Mouse (Mus musculus) kidney, postnatal 10 days (tissue): Measurements from ENCODE around the gene Scarb1.

Experiments
- DNase-seq: peaks from one replicate; pipeline ENCODE4 v3.0.0; 2021; ENCODE audit warnings: mixed read lengths

Gene Scarb1

GRCm38 (mm10) chr5:125330656-125331055 lies 10.2 kb downstream of the Scarb1 start:
- no peak for DNase-seq

- DNase-seq = no peak
Measured at GRCm38 (mm10) chr5:125330191-125330590, 10.7 kb downstream of the Scarb1 start.

GRCm38 (mm10) chr5:125327596-125328385 lies 13.1 kb downstream of the Scarb1 start:
- DNase-seq = peak; percentile 55

- no peak for DNase-seq
Measured at GRCm38 (mm10) chr5:125326351-125326750, 14.5 kb downstream of the Scarb1 start.

GRCm38 (mm10) chr5:125325931-125326330 lies 15.0 kb downstream of the Scarb1 start:
- no peak for DNase-seq

- peak; percentile 53 for DNase-seq
Measured at GRCm38 (mm10) chr5:125325285-125325684, 15.6 kb downstream of the Scarb1 start.

GRCm38 (mm10) chr5:125323939-125324480 lies 16.9 kb downstream of the Scarb1 start:
- DNase-seq = no peak

- DNase-seq = no peak
Measured at GRCm38 (mm10) chr5:125323128-125323527, 17.8 kb downstream of the Scarb1 start.

- DNase-seq = no peak
Measured at GRCm38 (mm10) chr5:125321836-125322235, 19.1 kb downstream of the Scarb1 start.

- peak; percentile 83 for DNase-seq
Measured at GRCm38 (mm10) chr5:125319057-125319800, 21.7 kb downstream of the Scarb1 start.

- no peak for DNase-seq
Measured at GRCm38 (mm10) chr5:125317953-125318352, 22.9 kb downstream of the Scarb1 start.

GRCm38 (mm10) chr5:125317296-125317695 lies 23.6 kb downstream of the Scarb1 start:
- DNase-seq = no peak

GRCm38 (mm10) chr5:125316771-125317170 lies 24.1 kb downstream of the Scarb1 start:
- DNase-seq = no peak

GRCm38 (mm10) chr5:125315110-125315509 lies 25.8 kb downstream of the Scarb1 start:
- DNase-seq = no peak

- DNase-seq = no peak
Measured at GRCm38 (mm10) chr5:125313991-125314390, 26.9 kb downstream of the Scarb1 start.

GRCm38 (mm10) chr5:125312970-125313597 lies 27.8 kb downstream of the Scarb1 start:
- peak; percentile 86 for DNase-seq

- DNase-seq = no peak
Measured at GRCm38 (mm10) chr5:125310986-125311385, 29.9 kb downstream of the Scarb1 start.

GRCm38 (mm10) chr5:125309193-125309592 lies 31.7 kb downstream of the Scarb1 start:
- no peak for DNase-seq

GRCm38 (mm10) chr5:125306824-125307223 lies 34.1 kb downstream of the Scarb1 start:
- DNase-seq = no peak

- DNase-seq = no peak
Measured at GRCm38 (mm10) chr5:125306372-125306771, 34.5 kb downstream of the Scarb1 start.

GRCm38 (mm10) chr5:125305229-125306081 lies 35.4 kb downstream of the Scarb1 start:
- DNase-seq = no peak

- DNase-seq = peak; percentile 71
Measured at GRCm38 (mm10) chr5:125304245-125304856, 36.5 kb downstream of the Scarb1 start.
